Mouse (Mus musculus): ENCODE measurements around the gene Cst13. TPM values are rescaled to one million over a fixed set of nuclear protein-coding genes. Genes with fewer than 3 reads are reported as not detected.

Gene Cst13
- polyA plus RNA-seq, 1 experiment from 2014 or later: not detected

- ATAC-seq (no peak), DNase-seq (ENCODE audit: low spot score) (no peak)
- H3K36me3 ChIP-seq (ENCODE audit: control insufficient read depth, insufficient read depth, low read length): peaks cover 24% of the 10 kb centered on the region
- H3K27ac ChIP-seq (ENCODE audit: low read depth, low read length): no peak overlapping the region
- H3K4me1 ChIP-seq (ENCODE audit: control insufficient read depth, insufficient read depth, low read length): peaks cover 15% of the 10 kb centered on the region
- WGBS: 87% methylated on average over 1 of the region's 1 CpGs
- H3K9ac ChIP-seq (ENCODE audit: low read length): no peak overlapping the region
- H3K4me3 ChIP-seq (ENCODE audit: low read depth, low read length): no peak overlapping the region
- H3K9me3 ChIP-seq (replicated peaks; ENCODE audit: control insufficient read depth, low read length): no peaks in the 10 kb centered on the region
- H3K4me2 ChIP-seq (ENCODE audit: low read length): no peak overlapping the region
- H3K27me3 ChIP-seq (replicated peaks; ENCODE audit: control insufficient read depth, insufficient read depth, low read length): no peaks in the 10 kb centered on the region
Observed at GRCm38 (mm10) chr2:148868959-148869358, 49.1 kb downstream of the Cst13 start.

GRCm38 (mm10) chr2:148870526-148870925, 50.6 kb downstream of the Cst13 start:
- DNase-seq (ENCODE audit: low spot score) (no peak), ATAC-seq (no peak)
- no peak overlapping the region for H3K27ac ChIP-seq (ENCODE audit: low read depth, low read length)
- H3K9ac ChIP-seq (ENCODE audit: low read length): no peak overlapping the region
- no peaks in the 10 kb centered on the region for H3K9me3 ChIP-seq (replicated peaks; ENCODE audit: control insufficient read depth, low read length)
- H3K4me2 ChIP-seq (ENCODE audit: low read length): no peak overlapping the region
- 97% methylated on average over 3 of the region's 3 CpGs for WGBS
- H3K4me1 ChIP-seq (ENCODE audit: control insufficient read depth, insufficient read depth, low read length): peaks cover 20% of the 10 kb centered on the region
- H3K4me3 ChIP-seq (ENCODE audit: low read depth, low read length): no peak overlapping the region
- H3K36me3 ChIP-seq (ENCODE audit: control insufficient read depth, insufficient read depth, low read length): peaks cover 24% of the 10 kb centered on the region
- no peaks in the 10 kb centered on the region for H3K27me3 ChIP-seq (replicated peaks; ENCODE audit: control insufficient read depth, insufficient read depth, low read length)

- DNase-seq (ENCODE audit: low spot score): no peak
- H3K4me2 ChIP-seq (ENCODE audit: low read length): peak overlapping the region; percentile 83
- H3K4me3 ChIP-seq (ENCODE audit: low read depth, low read length): peak overlapping the region; percentile 90; the same call in 1 of the 2 replicates
- no peak for ATAC-seq
- H3K27ac ChIP-seq (ENCODE audit: low read depth, low read length): no peak overlapping the region
- H3K9ac ChIP-seq (ENCODE audit: low read length): peak overlapping the region; percentile 92
- peaks cover 24% of the 10 kb centered on the region for H3K36me3 ChIP-seq (ENCODE audit: control insufficient read depth, insufficient read depth, low read length)
- WGBS: 76% methylated on average over 4 of the region's 4 CpGs
- no peaks in the 10 kb centered on the region for H3K27me3 ChIP-seq (replicated peaks; ENCODE audit: control insufficient read depth, insufficient read depth, low read length)
- peaks cover 20% of the 10 kb centered on the region for H3K4me1 ChIP-seq (ENCODE audit: control insufficient read depth, insufficient read depth, low read length)
- H3K9me3 ChIP-seq (replicated peaks; ENCODE audit: control insufficient read depth, low read length): no peaks in the 10 kb centered on the region
Observed at GRCm38 (mm10) chr2:148872860-148873259, 53.0 kb downstream of the Cst13 start.

GRCm38 (mm10) chr2:148874224-148874616, 54.3 kb downstream of the Cst13 start:
- ATAC-seq: no peak; the same call in 1 of the 2 replicates
- Histone ChIP-seq H3K36me3 (ENCODE audit: control insufficient read depth, insufficient read depth, low read length) (peaks cover 24% of the 10 kb centered on the region), H3K4me1 (ENCODE audit: control insufficient read depth, insufficient read depth, low read length) (peaks cover 20% of the 10 kb centered on the region), H3K9ac (ENCODE audit: low read length) (peak overlapping the region; percentile 92), H3K27ac (ENCODE audit: low read depth, low read length) (no peak overlapping the region), H3K4me3 (ENCODE audit: low read depth, low read length) (peak overlapping the region; percentile 90), H3K9me3 (replicated peaks; ENCODE audit: control insufficient read depth, low read length) (no peaks in the 10 kb centered on the region), H3K27me3 (replicated peaks; ENCODE audit: control insufficient read depth, insufficient read depth, low read length) (no peaks in the 10 kb centered on the region), H3K4me2 (ENCODE audit: low read length) (peak overlapping the region; percentile 83)
- WGBS: 43% methylated on average over 3 of the region's 3 CpGs
- no peak for DNase-seq (ENCODE audit: low spot score)

GRCm38 (mm10) chr2:148874617-148875334, 54.9 kb downstream of the Cst13 start:
- Histone ChIP-seq H3K27me3 (replicated peaks; ENCODE audit: control insufficient read depth, insufficient read depth, low read length) (no peaks in the 10 kb centered on the region), H3K4me3 (ENCODE audit: low read depth, low read length) (peak overlapping the region; percentile 90), H3K9me3 (replicated peaks; ENCODE audit: control insufficient read depth, low read length) (no peaks in the 10 kb centered on the region), H3K9ac (ENCODE audit: low read length) (peak overlapping the region; percentile 92), H3K4me2 (ENCODE audit: low read length) (peak overlapping the region; percentile 83), H3K36me3 (ENCODE audit: control insufficient read depth, insufficient read depth, low read length) (peaks cover 24% of the 10 kb centered on the region), H3K4me1 (ENCODE audit: control insufficient read depth, insufficient read depth, low read length) (peaks cover 20% of the 10 kb centered on the region), H3K27ac (ENCODE audit: low read depth, low read length) (peak overlapping the region; percentile 80)
- peak; percentile 67 for ATAC-seq
- peak; percentile 67 for DNase-seq (ENCODE audit: low spot score)
- WGBS: under 1% methylated on average over 34 of the region's 34 CpGs

GRCm38 (mm10) chr2:148875335-148875811, 55.5 kb downstream of the Cst13 start, which contains the start of gene Cst3:
TSS of gene Cst3 (minus strand) at chr2:148875692.
- Histone ChIP-seq H3K4me1 (ENCODE audit: control insufficient read depth, insufficient read depth, low read length) (peaks cover 20% of the 10 kb centered on the region), H3K27ac (ENCODE audit: low read depth, low read length) (peak within 1 kb of the TSS; percentile 80), H3K9ac (ENCODE audit: low read length) (peak within 1 kb of the TSS; percentile 92), H3K9me3 (replicated peaks; ENCODE audit: control insufficient read depth, low read length) (no peaks in the 10 kb centered on the region), H3K27me3 (replicated peaks; ENCODE audit: control insufficient read depth, insufficient read depth, low read length) (no peaks in the 10 kb centered on the region), H3K36me3 (ENCODE audit: control insufficient read depth, insufficient read depth, low read length) (peaks cover 22% of the 10 kb centered on the region), H3K4me2 (ENCODE audit: low read length) (peak within 1 kb of the TSS; percentile 83), H3K4me3 (ENCODE audit: low read depth, low read length) (peak within 1 kb of the TSS; percentile 90)
- 0% methylated on average over 19 of the region's 19 CpGs for WGBS
- ATAC-seq (peak; percentile 93), DNase-seq (ENCODE audit: low spot score) (peak; percentile 91)

GRCm38 (mm10) chr2:148877016-148877770, 57.3 kb downstream of the Cst13 start:
- Histone ChIP-seq H3K27me3 (replicated peaks; ENCODE audit: control insufficient read depth, insufficient read depth, low read length) (no peaks in the 10 kb centered on the region), H3K4me2 (ENCODE audit: low read length) (no peak overlapping the region)
- DNase-seq (ENCODE audit: low spot score): no peak

GRCm38 (mm10) chr2:148878641-148879130, 58.8 kb downstream of the Cst13 start:
- DNase-seq (ENCODE audit: low spot score) (no peak), ATAC-seq (no peak)
- no peaks in the 10 kb centered on the region for H3K9me3 ChIP-seq (replicated peaks; ENCODE audit: control insufficient read depth, low read length)
- H3K36me3 ChIP-seq (ENCODE audit: control insufficient read depth, insufficient read depth, low read length): no peaks in the 10 kb centered on the region
- no peaks in the 10 kb centered on the region for H3K27me3 ChIP-seq (replicated peaks; ENCODE audit: control insufficient read depth, insufficient read depth, low read length)
- H3K9ac ChIP-seq (ENCODE audit: low read length): no peak overlapping the region
- H3K4me2 ChIP-seq (ENCODE audit: low read length): no peak overlapping the region
- peaks cover 8% of the 10 kb centered on the region for H3K4me1 ChIP-seq (ENCODE audit: control insufficient read depth, insufficient read depth, low read length)
- no peak overlapping the region for H3K27ac ChIP-seq (ENCODE audit: low read depth, low read length)
- WGBS: 17% methylated on average over 2 of the region's 2 CpGs
- H3K4me3 ChIP-seq (ENCODE audit: low read depth, low read length): no peak overlapping the region

More at GRCm38 (mm10) chr2:148877016-148877770, 57.3 kb downstream of the Cst13 start:
- peaks cover 7% of the 10 kb centered on the region for H3K36me3 ChIP-seq (ENCODE audit: control insufficient read depth, insufficient read depth, low read length)
- WGBS: 61% methylated on average over 3 of the region's 3 CpGs
- no peak for ATAC-seq
- H3K27ac ChIP-seq (ENCODE audit: low read depth, low read length): no peak overlapping the region
- H3K4me3 ChIP-seq (ENCODE audit: low read depth, low read length): no peak overlapping the region
- H3K4me1 ChIP-seq (ENCODE audit: control insufficient read depth, insufficient read depth, low read length): peaks cover 20% of the 10 kb centered on the region
- H3K9ac ChIP-seq (ENCODE audit: low read length): no peak overlapping the region
- H3K9me3 ChIP-seq (replicated peaks; ENCODE audit: control insufficient read depth, low read length): no peaks in the 10 kb centered on the region

Data from forebrain, embryonic 14.5 days (tissue).